Mouse (Mus musculus) forebrain, embryonic 12.5 days (tissue): ENCODE results near the gene Ydjc. TPM values are rescaled to one million over a fixed set of nuclear protein-coding genes. Genes with fewer than 3 reads are reported as not detected.

Experiments
- ATAC-seq: fragments of 200-750 bp; cut with Nextera tagmentation; 2 replicates; pipeline ENCODE4 v1.8.0; 2017; ENCODE audit warnings: moderate TSS enrichment; ENCODE audit not compliant: low FRiP score
- H3K27ac ChIP-seq: fragments of 300-500 bp; sonication (generic); 2 replicates; pipeline ENCODE4 v1.5.1; 2016; ENCODE audit warnings: mild to moderate bottlenecking
- H3K27me3 ChIP-seq: fragments of 300-500 bp; sonication (generic); 2 replicates; pipeline ENCODE4 v1.6.1; 2016; ENCODE audit warnings: mild to moderate bottlenecking
- H3K36me3 ChIP-seq: fragments of 300-500 bp; sonication (generic); replicated peaks from 2 replicates; pipeline ENCODE4 v1.6.1; 2016; ENCODE audit warnings: mild to moderate bottlenecking
- H3K4me1 ChIP-seq: fragments of 300-500 bp; sonication (generic); 2 replicates; pipeline ENCODE4 v1.6.1; 2016
- H3K4me2 ChIP-seq: fragments of 300-500 bp; sonication (generic); 2 replicates; pipeline ENCODE4 v1.6.1; 2016; ENCODE audit warnings: mild to moderate bottlenecking, moderate library complexity
- H3K4me3 ChIP-seq: fragments of 300-500 bp; sonication (generic); replicated peaks from 2 replicates; pipeline ENCODE4 v1.5.1; 2016; ENCODE audit warnings: mild to moderate bottlenecking
- H3K9ac ChIP-seq: fragments of 300-500 bp; sonication (generic); 2 replicates; pipeline ENCODE4 v1.6.1; 2016; ENCODE audit warnings: mild to moderate bottlenecking
- H3K9me3 ChIP-seq: fragments of 300-500 bp; sonication (generic); 2 replicates; pipeline ENCODE4 v1.6.1; 2016
- WGBS: fragments of 180-500 bp; shearing (Covaris S2); methylation state at CpG from one replicate; pipeline ENCODE4 v1.1.7; 2016; 5-methylcytosine and 5-hydroxymethylcytosine counted together
- polyA plus RNA-seq: library from polyadenylated mRNA; unstranded; fragments of >200 nt; fragmentation: Nextera tagmentation; extraction: Ambion mirVana; gene quantifications from 2 replicates; pipeline ENCODE4 v1.2.1, GENCODE M21; 2016

Ydjc gene
- polyA plus RNA-seq, 1 experiment from 2014 or later, result 9.6 TPM

- no peak for ATAC-seq
- no peaks in the 10 kb centered on the region for H3K27me3 ChIP-seq
- no peaks in the 10 kb centered on the region for H3K4me1 ChIP-seq
- no peak overlapping the region for H3K4me3 ChIP-seq
- H3K9ac ChIP-seq, result no peak overlapping the region
- no peak overlapping the region for H3K4me2 ChIP-seq
- peaks cover 43% of the 10 kb centered on the region for H3K36me3 ChIP-seq
- no peaks in the 10 kb centered on the region for H3K9me3 ChIP-seq
- no peak overlapping the region for H3K27ac ChIP-seq
These were observed 22.8 kb downstream of the Ydjc start for GRCm38 (mm10) chr16:17167179-17167578.

DNA sequence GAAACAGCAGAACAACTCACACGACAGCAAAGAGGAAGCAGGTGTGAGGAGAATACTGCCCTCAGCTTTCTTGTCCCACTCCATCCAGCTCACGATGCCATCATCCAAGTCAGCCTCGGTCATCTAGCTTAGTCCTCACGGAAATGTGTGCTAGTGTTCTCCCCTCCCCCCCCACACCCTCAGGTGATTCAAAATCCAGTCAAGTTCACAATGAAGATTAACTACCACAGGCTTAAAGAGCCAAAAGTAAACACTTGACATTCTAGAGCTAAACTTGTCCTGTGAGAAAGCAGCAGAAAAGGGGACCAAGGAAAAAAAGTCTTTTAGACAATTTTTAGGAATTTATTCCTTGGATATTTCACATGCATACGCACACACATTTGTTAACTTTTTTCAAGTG, 23.6 kb downstream of the Ydjc start:
- no peaks in the 10 kb centered on the region for H3K27me3 ChIP-seq
- no peaks in the 10 kb centered on the region for H3K9me3 ChIP-seq
- no peak for ATAC-seq
- 90% methylated on average over 5 of the region's 5 CpGs for WGBS
- H3K36me3 ChIP-seq, result peaks cover 52% of the 10 kb centered on the region
- H3K4me2 ChIP-seq, result no peak overlapping the region
- H3K4me1 ChIP-seq, result no peaks in the 10 kb centered on the region
- no peak overlapping the region for H3K27ac ChIP-seq
- no peak overlapping the region for H3K4me3 ChIP-seq
- no peak overlapping the region for H3K9ac ChIP-seq

DNA sequence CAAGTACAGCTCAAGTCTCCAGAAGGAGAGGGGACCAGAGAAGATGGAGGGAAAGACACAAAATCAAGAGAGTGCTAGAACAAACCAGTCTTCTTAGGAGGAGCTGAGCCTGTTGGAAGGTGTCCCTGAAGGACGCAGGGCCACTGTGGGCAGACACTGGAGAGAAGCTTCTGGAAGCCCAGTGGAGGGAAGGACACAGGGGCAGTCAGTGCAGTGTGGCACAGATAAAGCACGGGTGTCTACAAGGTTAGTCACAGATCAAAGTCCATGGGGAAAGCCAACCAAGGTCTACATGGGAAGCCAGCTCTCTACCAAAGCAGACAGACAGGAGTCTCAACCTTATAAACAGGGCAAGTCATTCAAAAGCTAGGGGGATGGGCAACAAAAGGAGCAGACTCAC, 31.3 kb downstream of the Ydjc start:
- Histone ChIP-seq H3K4me3 (no peak overlapping the region), H3K27me3 (no peaks in the 10 kb centered on the region), H3K9ac (no peak overlapping the region), H3K4me2 (no peak overlapping the region), H3K27ac (no peak overlapping the region), H3K9me3 (no peaks in the 10 kb centered on the region), H3K36me3 (peaks cover 53% of the 10 kb centered on the region), H3K4me1 (no peaks in the 10 kb centered on the region)
- no peak for ATAC-seq
- WGBS, result 95% methylated on average over 2 of the region's 2 CpGs

DNA sequence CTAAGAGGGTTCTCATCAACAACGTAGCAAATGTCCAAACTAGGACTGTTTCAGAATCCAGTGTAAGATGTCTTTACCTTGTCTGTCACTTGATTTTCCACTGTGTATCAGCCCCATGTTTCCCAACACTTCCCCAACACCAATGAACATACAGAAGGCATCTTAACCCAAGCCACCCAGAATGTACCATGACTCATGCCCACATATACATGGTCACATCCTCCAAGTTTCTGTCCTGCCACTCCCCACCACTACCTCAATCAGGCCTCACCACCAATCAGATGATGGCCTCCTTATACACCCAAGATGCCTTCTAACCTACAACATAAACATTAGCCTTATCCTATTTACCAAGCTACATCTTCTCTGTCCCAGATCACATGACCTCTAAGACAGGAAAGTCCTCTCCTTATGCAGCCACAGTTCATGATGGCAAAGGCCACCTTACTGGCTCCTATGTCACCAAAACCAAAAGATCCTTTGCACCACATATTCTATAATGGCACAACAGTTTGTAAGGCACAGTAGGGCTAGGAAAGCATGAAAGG, 33.3 kb downstream of the Ydjc start:
- Histone ChIP-seq H3K9ac (no peak overlapping the region), H3K4me3 (no peak overlapping the region), H3K36me3 (peaks cover 40% of the 10 kb centered on the region), H3K4me2 (no peak overlapping the region), H3K27ac (no peak overlapping the region), H3K4me1 (no peaks in the 10 kb centered on the region), H3K27me3 (no peaks in the 10 kb centered on the region), H3K9me3 (no peaks in the 10 kb centered on the region)
- no peak for ATAC-seq
- 92% methylated on average over 1 of the region's 1 CpGs for WGBS

DNA sequence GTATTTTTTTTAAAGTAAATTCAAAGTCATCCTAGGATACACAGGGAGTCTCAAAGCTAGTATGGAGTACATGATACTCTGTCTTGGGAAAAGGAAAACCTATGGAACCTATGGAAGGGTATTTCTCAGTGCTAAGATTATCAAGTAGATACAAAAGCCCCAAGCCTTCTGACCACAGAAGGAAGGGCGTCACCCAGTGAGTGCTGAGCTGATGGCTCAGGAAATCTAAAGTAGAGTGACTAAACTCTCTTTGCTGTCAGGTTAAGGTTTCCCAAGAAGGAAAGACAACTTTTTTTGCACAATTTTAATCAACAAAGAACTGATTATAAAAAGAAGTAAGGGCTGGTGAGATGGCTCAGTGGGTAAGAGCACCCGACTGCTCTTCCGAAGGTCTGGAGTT, 35.3 kb downstream of the Ydjc start:
- Histone ChIP-seq H3K27ac (no peak overlapping the region), H3K4me2 (no peak overlapping the region), H3K4me1 (no peaks in the 10 kb centered on the region), H3K27me3 (no peaks in the 10 kb centered on the region), H3K9me3 (no peaks in the 10 kb centered on the region), H3K9ac (no peak overlapping the region), H3K36me3 (peaks cover 24% of the 10 kb centered on the region), H3K4me3 (no peak overlapping the region)
- no peak for ATAC-seq
- 94% methylated on average over 3 of the region's 3 CpGs for WGBS

DNA sequence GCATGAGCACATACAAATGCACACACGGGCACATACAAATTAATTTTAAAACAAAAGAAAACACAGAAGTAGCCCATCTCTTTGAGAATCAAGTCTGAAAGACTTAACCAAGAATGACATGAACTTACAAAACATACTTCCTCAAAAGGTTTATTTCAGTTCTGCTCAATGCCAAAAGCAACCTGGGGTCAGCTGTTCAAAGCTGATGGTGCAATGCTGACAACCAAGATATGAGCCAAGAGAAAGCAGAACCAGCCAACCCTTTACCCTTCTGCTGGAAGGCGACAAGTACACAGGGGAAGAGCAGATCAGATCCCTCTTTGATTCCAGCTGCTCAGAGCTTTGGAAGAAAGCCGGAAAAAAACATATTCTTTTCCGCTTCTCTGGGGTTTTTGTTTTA, 37.0 kb downstream of the Ydjc start:
- Histone ChIP-seq H3K4me2 (no peak overlapping the region), H3K27ac (no peak overlapping the region), H3K9me3 (0 out of 2 replicates have a peak, but pooled peaks cover 3% of the 10 kb centered on the region), H3K4me3 (no peak overlapping the region), H3K27me3 (no peaks in the 10 kb centered on the region), H3K4me1 (no peaks in the 10 kb centered on the region), H3K9ac (no peak overlapping the region), H3K36me3 (peaks cover 25% of the 10 kb centered on the region)
- 89% methylated on average over 4 of the region's 4 CpGs for WGBS
- ATAC-seq, result no peak

- no peaks in the 10 kb centered on the region for H3K27me3 ChIP-seq
- H3K36me3 ChIP-seq, result peaks cover 29% of the 10 kb centered on the region
- no peak for ATAC-seq
- H3K4me1 ChIP-seq, result no peaks in the 10 kb centered on the region
- no peak overlapping the region for H3K4me2 ChIP-seq
- 0 out of 2 replicates have a peak, but pooled peaks cover 3% of the 10 kb centered on the region for H3K9me3 ChIP-seq
- H3K9ac ChIP-seq, result no peak overlapping the region
- H3K27ac ChIP-seq, result no peak overlapping the region
- WGBS, result 94% methylated on average over 2 of the region's 2 CpGs
- no peak overlapping the region for H3K4me3 ChIP-seq
These were observed 37.7 kb downstream of the Ydjc start for GRCm38 (mm10) chr16:17182136-17182535.

GRCm38 (mm10) chr16:17183003-17183402, 38.6 kb downstream of the Ydjc start:
- 90% methylated on average over 3 of the region's 3 CpGs for WGBS
- Histone ChIP-seq H3K4me3 (no peak overlapping the region), H3K36me3 (peaks cover 26% of the 10 kb centered on the region), H3K9ac (no peak overlapping the region), H3K27ac (no peak overlapping the region), H3K4me1 (no peaks in the 10 kb centered on the region), H3K4me2 (no peak overlapping the region), H3K27me3 (no peaks in the 10 kb centered on the region), H3K9me3 (0 out of 2 replicates have a peak, but pooled peaks cover 3% of the 10 kb centered on the region)
- no peak for ATAC-seq

GRCm38 (mm10) chr16:17185475-17185874, 41.1 kb downstream of the Ydjc start:
- peaks cover 21% of the 10 kb centered on the region for H3K36me3 ChIP-seq
- no peak for ATAC-seq
- 0 out of 2 replicates have a peak, but pooled peaks cover 3% of the 10 kb centered on the region for H3K9me3 ChIP-seq

GRCm38 (mm10) chr16:17193823-17194222, 49.4 kb downstream of the Ydjc start:
- Histone ChIP-seq H3K4me3 (no peak overlapping the region), H3K36me3 (peaks cover 25% of the 10 kb centered on the region), H3K4me2 (no peak overlapping the region), H3K9ac (no peak overlapping the region), H3K9me3 (no peaks in the 10 kb centered on the region), H3K27me3 (no peaks in the 10 kb centered on the region), H3K27ac (no peak overlapping the region), H3K4me1 (no peaks in the 10 kb centered on the region)
- WGBS, result 95% methylated on average over 4 of the region's 4 CpGs
- no peak for ATAC-seq

More at GRCm38 (mm10) chr16:17185475-17185874, 41.1 kb downstream of the Ydjc start:
- Histone ChIP-seq H3K27ac (no peak overlapping the region), H3K4me2 (no peak overlapping the region), H3K27me3 (no peaks in the 10 kb centered on the region), H3K4me3 (no peak overlapping the region), H3K4me1 (no peaks in the 10 kb centered on the region), H3K9ac (no peak overlapping the region)

GRCm38 (mm10) chr16:17200121-17200952, 55.9 kb downstream of the Ydjc start:
- Histone ChIP-seq H3K4me2 (peak overlapping the region; percentile 69), H3K27ac (peak overlapping the region; percentile 73; the same call in 1 of the 2 replicates), H3K9me3 (no peaks in the 10 kb centered on the region), H3K9ac (peak overlapping the region; percentile 97), H3K4me3 (peak overlapping the region; percentile 93), H3K4me1 (peaks cover 15% of the 10 kb centered on the region), H3K36me3 (no peaks in the 10 kb centered on the region), H3K27me3 (no peaks in the 10 kb centered on the region)
- ATAC-seq, result peak; percentile 27
- 11% methylated on average over 24 of the region's 24 CpGs for WGBS

DNA sequence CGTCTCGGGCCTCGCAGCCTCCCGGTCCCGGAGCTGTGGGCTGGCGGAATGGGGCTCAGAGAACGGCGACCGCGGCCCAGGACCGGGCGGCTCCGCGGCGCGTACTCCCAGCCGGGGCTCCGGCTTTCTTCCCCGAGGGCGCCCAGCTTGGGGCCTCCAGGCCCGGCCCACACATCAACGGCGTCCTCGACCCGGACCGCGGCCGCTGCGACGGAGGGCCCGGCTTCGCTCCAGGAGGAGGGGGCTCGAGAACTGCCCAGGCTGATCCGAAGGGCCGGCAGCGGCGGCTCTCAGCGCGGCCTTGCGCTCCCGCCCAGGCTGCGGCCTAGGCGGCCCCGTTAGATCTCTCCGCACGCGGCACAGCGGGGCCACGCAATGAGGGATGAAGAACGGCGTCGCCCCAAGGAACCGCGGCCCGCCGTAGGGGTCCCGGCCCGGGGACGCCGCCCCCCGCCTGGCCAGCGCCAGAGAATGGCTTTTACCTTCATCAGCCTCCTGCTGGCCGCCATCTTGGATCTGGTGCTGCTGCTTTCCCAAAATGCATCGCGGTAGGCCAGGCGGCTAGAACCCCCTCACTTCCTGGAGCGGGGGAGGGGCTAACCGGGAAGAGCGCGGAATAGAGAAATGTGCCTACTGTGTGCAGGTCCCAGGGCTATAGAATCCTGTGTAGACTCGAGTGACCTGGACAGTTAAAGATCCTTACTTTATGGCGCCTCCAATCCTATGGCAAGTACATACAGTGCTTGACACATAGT, 56.7 kb downstream of the Ydjc start:
- Histone ChIP-seq H3K9ac (peak overlapping the region; percentile 97), H3K9me3 (no peaks in the 10 kb centered on the region), H3K4me1 (peaks cover 15% of the 10 kb centered on the region), H3K4me2 (peak overlapping the region; percentile 69), H3K4me3 (peak overlapping the region; percentile 93), H3K27ac (peak overlapping the region; percentile 73), H3K36me3 (no peaks in the 10 kb centered on the region), H3K27me3 (peaks cover under 1% of the 10 kb centered on the region; the same call in 1 of the 2 replicates)
- peak; percentile 90 for ATAC-seq
- under 1% methylated on average over 63 of the region's 72 CpGs for WGBS
